Mouse (Mus musculus) heart, adult 18-20 months (tissue): ENCODE results near the gene Usp47. TPM values are rescaled to one million over a fixed set of nuclear protein-coding genes. Genes with fewer than 3 reads are reported as not detected.

Experiments
- DNase-seq, 2 experiments: peaks; one replicate each; pipeline ENCODE4 v3.0.0; 2021 to 2022; ENCODE audit warnings: mixed read lengths in 1 of 2
- long read RNA-seq, 2 experiments: library from polyadenylated mRNA; stranded (forward); transcript quantifications; one replicate each; pipeline ENCODE4 v2.0.0; 2021
- total RNA-seq, 2 experiments: library from RNA; stranded (reverse); gene quantifications; 2 replicates each; pipeline ENCODE4 v1.2.3; 2021

The Usp47 gene
- 10 to 100 TPM; 83.2 to 89.4 TPM for total RNA-seq
- long read RNA-seq, experiment 1, full-length matches to known transcripts: 80 of 117 reads
- long read RNA-seq, experiment 1, partial matches to known transcripts: 11 of 117 reads
- long read RNA-seq, experiment 1, other reads (novel, unspliced or antisense): 26 of 117 reads
- long read RNA-seq, experiment 2, full-length matches to known transcripts: 23 of 41 reads
- long read RNA-seq, experiment 2, partial matches to known transcripts: 3 of 41 reads
- long read RNA-seq, experiment 2, other reads (novel, unspliced or antisense): 15 of 41 reads

DNA sequence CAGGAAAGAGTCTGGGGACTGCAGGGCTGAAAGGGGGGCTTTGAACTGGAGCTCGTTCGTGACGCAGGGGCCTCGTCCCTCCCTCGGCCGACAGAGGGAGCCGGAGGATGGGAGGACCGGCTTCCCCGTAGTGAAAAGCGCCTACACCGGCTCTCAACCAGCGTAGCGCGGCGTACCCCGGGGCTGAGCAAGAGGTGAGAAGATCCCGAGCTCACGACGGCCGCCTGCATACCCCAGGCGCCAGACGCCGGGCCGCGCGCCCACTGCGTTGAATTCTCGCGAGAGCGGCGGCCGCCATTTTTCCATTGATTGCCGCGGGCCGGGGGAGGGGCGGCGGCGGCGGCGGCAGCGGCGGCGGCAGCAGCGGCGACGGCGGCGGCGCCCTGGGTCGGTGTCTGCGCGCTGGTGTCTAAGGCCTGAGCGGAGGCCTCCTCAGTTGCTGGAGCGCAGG lies at the start of gene Usp47:
Usp47 (plus strand) TSS at position 355 of the 451 bp plus-strand sequence.
- peak; percentile 85 to 90 for DNase-seq

DNA sequence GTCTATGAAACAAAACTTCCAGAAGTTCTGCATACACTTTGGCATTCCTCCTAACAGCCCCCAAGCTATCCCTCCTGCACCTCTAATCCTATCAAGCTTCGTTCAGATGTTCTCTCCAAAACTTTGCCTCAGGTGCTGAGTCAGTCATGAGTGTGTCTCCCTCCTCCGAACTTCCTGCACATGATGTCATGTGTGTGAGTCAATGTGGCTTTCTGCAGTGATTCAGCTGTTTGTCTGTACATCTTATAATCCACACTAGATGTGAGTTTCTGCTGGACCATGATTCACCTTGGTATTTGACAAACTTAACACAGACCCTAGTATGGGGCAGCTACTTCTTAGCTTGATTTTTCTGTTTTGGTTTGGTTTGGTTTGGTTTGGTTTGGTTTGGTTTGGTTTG lies 46.9 kb upstream of the Usp47 start:
- no peak for DNase-seq

DNA sequence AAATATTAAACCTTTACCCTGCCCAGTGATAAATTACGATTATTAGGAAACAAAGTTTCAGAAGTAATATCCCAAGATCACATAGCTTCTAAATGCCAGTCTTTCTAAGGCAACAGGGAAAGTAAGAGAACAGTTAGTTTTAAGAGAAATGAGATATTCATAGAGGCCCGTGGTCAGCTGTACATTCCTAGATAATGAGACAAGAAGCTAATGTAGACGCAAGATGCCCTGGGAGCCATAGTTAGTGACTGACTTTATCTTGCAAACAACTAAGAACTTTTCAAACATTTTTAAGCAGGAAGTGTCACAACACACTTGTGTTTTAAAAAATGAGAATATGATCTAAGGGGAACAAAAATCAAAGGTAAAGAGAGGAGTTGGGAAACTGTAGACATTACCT lies 45.4 kb upstream of the Usp47 start:
- DNase-seq: no peak

GRCm38 (mm10) chr7:111982296-111982695 lies 41.0 kb upstream of the Usp47 start:
- DNase-seq: no peak

DNA sequence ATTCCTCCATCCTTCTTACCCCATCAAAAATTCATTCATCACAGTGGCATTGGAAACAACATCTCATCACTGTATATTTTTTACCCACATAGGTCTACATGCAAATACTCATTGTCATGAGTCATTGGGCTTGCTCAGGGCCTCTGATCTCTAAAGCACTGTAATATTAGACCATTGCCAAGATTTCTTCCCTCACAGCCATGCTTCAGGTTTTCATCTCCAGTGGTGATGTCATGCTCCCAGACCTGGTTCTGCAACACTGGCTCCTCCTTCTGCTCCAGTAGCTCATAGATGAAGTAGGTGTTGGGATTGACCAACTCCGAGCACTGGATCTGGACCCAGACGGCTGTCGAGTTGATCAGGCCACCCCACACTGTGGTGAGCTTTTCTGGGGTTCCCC lies 38.8 kb upstream of the Usp47 start:
- no peak for DNase-seq

- no peak for DNase-seq
Measured at GRCm38 (mm10) chr7:111985266-111985665, 38.0 kb upstream of the Usp47 start.

- DNase-seq: no peak
Measured at GRCm38 (mm10) chr7:111986906-111987305, 36.4 kb upstream of the Usp47 start.

- no peak for DNase-seq
Measured at GRCm38 (mm10) chr7:111997441-111997840, 25.9 kb upstream of the Usp47 start.

DNA sequence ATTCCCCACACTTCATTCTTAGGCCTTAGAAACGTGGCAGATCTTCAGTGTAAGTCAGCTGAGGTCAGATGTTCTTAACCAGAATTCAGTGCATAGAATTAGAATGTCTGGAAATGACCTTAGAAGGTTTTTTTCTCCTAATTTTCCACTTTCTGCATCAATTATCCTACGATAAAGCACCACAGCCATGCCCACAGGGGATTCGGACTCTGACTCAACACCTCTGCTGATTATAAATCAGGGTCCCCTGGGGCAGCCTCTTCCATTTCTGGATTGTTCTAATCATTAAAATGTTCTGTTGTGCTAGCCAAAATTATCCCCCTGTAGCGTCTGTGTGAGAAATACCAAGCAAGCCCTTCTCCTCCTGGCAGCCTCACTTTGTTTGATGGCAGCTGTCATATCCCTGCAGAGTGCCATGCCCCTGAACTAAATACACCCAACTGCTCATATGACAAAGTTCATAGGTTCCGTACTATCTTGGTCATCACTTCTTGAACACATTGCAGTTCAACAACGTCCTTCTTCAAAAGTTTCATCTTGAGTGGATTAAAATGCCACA lies 24.8 kb upstream of the Usp47 start:
- DNase-seq: peak in 1 of 2 experiments; percentile 7

DNA sequence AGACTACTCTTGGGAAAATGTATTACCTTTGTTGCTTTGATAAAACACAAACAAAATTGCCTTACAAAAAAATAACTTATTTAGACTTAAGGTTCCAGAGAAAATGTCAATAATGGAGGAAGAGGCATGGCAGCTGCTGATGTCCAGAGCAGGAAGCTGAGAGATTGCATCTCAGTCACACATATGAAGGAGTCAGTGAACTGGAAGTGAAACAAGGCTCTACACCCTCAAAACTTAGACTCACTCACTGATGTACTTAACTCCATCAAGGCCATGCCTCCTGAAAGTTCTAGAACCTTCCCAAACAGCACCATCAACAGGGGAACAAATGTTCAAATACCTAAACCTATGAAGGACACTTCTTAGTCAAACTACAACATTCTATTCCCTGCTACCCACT lies 23.9 kb upstream of the Usp47 start:
- no peak for DNase-seq

GRCm38 (mm10) chr7:112000166-112000565 lies 23.1 kb upstream of the Usp47 start:
- no peak for DNase-seq

DNA sequence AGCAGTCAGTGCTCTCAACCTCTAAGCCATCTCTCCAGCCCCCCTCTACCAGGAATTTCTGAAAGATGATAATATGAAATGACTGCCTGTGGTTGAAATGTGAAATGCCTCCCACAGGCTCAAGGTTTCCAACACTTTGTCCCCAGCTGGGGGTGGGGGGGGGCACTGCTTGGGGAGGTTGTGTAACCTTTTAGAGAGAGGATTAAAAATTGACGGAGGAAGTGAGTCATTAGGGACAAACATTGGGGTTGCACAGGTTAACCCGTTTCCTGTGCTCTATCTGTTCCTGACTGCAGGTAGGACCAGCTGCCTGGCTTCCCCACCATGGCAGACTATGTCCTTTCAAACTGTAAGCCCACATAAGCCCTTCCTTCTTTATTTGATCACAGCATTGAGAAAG lies 12.8 kb upstream of the Usp47 start:
- no peak for DNase-seq

DNA sequence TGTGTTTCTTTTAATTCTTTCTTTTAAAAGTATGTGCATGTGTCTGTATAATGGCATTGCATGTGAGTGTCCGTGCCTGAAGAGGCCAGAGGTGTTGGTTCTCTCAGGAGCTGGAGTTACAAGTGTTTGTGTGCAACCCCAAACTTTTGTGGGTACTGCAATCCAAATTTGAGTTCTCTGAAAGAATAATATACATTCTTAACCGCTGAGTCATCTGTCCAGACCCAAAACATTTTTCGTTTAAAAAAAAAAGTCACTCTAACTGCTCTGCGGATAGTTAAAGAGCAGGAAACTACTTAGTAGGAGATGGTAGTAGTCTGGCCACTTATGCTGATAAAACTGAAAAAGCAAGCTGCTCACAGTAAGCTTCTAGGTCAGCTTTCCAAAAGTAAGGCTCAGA lies 12.3 kb upstream of the Usp47 start:
- no peak for DNase-seq

- peak; percentile 61 to 63 for DNase-seq
Measured at GRCm38 (mm10) chr7:112012102-112012501, 11.2 kb upstream of the Usp47 start.

GRCm38 (mm10) chr7:112012621-112013177 lies 10.6 kb upstream of the Usp47 start:
- peak in 1 of 2 experiments; percentile 27 for DNase-seq

DNA sequence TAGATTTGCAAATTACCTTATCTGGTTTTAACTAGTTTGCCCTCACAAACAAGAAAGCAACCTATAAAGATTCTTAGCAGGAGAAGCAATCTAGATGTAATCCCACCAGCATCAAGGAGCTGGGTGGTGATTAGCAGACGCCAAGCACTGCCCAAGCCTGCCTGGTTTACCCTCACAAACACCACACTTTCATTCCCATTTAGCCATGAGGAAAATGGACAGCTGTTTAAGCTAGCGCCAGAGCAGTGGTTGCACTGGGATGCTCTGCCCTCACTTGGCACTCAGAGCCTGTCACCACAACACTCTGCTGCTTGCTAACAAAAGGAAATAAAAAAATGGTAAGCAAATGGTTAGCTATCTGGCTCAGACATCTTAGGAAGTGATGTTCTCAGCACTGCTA lies 9.2 kb upstream of the Usp47 start:
- DNase-seq: no peak

DNA sequence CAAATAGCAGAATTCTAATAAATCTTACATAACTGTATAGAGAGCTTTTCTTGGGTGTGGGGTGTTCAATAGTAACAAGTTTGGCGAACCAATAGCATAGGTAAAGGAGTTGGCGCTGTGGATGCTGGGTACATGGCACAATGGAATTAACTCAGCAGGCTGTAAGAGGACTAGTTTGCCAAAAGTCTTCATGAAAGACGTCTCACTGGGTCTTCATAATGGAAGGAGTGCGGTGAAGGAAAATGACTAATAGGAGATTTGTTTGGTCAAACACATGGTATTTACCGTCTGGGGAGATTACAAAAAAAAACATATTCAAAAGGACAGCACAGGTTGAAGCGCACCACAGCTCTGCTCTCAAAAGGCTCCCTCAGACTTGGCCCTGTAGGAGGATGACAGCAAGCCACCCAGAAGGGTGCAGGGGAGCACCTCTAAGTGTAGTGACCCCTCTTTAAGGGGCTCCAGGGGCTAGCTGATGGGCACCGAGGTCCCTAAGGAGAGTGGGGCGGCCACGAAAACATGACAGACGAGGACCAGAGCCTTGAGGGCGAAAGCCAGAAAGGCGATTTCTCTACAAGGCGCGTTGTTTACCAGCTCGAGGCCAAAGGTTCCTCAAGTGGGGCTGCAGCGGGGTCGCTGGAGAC lies 676 bp upstream of the Usp47 start:
- DNase-seq: no peak

GRCm38 (mm10) chr7:112023601-112024445 lies 519 bp downstream of the Usp47 start:
- no peak for DNase-seq

- DNase-seq: peak in 1 of 2 experiments; percentile 16
Measured at GRCm38 (mm10) chr7:112024446-112024730, 1.1 kb downstream of the Usp47 start.

GRCm38 (mm10) chr7:112024856-112025255 lies 1.6 kb downstream of the Usp47 start:
- no peak for DNase-seq

DNA sequence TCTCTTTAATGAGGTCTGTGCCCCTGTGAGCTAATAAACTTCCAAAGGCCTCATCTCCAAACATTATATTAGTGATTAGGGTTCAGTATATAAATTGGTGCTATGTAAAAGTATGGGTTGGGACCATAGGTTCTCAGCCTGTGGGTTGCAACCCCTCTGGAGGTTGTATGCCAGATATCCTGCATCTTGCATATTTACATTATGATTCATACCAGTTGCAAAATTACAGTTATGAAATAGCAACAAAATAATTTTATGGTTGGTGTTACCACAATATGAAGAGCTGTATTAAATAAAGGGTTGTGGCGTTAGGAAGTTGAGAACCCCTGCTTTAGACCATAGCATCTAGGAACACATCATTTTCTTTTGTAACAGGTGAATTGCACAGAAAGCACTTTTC lies 7.3 kb downstream of the Usp47 start:
- DNase-seq: no peak

- DNase-seq: peak in 1 of 2 experiments; percentile 29
Measured at GRCm38 (mm10) chr7:112035804-112036203, 12.5 kb downstream of the Usp47 start.

GRCm38 (mm10) chr7:112036636-112037035 lies 13.3 kb downstream of the Usp47 start:
- DNase-seq: no peak
